Mouse (Mus musculus): ENCODE results near the gene Smim6. TPM values are rescaled to one million over a fixed set of nuclear protein-coding genes. Genes with fewer than 3 reads are reported as not detected.

Smim6 gene
- 0.46 TPM in 1 of 2 replicates, not detected in the other for polyA plus RNA-seq (2014; fragmentation: Nextera tagmentation; extraction: Ambion mirVana)

DNA sequence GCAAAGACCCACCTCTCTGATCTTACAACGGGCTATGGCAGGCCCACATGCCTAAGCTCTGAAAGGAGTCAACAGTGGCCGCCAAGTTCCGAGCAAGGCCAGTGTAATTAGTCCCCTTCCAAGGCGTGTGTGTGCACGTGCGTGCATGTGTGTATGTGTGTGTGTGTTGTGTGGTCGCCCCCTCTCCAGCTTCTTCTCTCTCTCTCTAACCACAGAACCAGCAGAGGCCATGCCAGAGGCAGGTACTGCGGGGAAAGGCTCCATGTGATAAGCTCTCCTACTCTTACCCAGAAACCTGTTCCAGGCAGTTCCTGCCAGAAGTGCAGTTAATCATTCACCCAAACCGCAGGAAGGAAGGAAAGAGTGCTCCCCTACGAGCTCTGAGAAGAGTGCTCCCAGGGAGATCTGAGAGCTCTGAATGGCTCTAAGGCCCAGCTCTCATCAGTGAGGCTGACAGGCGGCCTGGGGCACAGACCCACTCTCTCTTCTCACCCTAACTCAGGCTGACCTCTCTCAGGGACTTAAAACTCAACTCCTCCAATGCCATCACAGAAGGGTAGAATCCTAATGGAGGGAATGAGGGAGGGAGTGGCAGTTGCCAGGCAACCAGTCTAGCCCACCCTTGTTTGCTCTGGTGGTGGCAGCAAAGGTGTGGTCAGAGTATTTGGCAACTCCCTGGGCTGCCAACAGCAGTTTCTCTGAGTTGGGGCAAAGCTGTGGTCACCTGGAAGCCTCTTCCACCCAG lies at the start of gene Smim6:
Smim6 (plus strand) TSS at position 386 of the 745 bp plus-strand sequence.
- peak; percentile 1 for DNase-seq (ENCODE audit: low spot score, missing footprints)
- H3K4me1 ChIP-seq (ENCODE audit: control insufficient read depth, insufficient read depth, low read length), result no peaks in the 10 kb centered on the region
- ATAC-seq (ENCODE audit: low FRiP score), result no peak
- H3K27ac ChIP-seq (ENCODE audit: low read depth, low read length), result no peak within 1 kb of the TSS
- H3K36me3 ChIP-seq (ENCODE audit: control insufficient read depth, insufficient read depth, low read length), result no peaks in the 10 kb centered on the region
- H3K4me2 ChIP-seq, result no peak within 1 kb of the TSS
- H3K9ac ChIP-seq (ENCODE audit: low read length), result no peak within 1 kb of the TSS
- H3K27me3 ChIP-seq (ENCODE audit: control insufficient read depth, insufficient read depth, low read length), result no peaks in the 10 kb centered on the region
- H3K9me3 ChIP-seq (ENCODE audit: control insufficient read depth, low read length), result no peaks in the 10 kb centered on the region
- no peak within 1 kb of the TSS for H3K4me3 ChIP-seq (ENCODE audit: low read depth, low read length)
- WGBS, result 91% methylated on average over 11 of the region's 11 CpGs

DNA sequence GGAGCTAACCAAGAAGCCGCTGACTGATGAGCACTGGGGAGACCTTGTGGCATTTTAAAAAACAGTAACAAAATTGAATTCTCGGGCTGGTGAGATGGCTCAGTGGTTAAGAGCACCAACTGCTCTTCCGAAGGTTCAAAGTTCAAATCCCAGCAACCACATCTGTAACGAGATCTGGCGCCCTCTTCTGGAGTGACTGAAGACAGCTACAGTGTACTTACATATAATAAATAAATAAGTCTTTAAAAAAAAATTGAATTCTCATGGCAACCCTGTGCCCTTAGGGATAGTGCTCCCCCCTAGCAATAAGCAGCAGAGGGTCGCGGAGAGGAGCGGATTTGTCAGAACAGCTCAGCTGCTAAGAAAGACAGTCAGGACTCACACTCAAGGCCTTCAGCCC lies 47.9 kb upstream of the Smim6 start:
- H3K9me3 ChIP-seq (ENCODE audit: control insufficient read depth, low read length), result no peaks in the 10 kb centered on the region
- WGBS, result 87% methylated on average over 8 of the region's 8 CpGs
- H3K27ac ChIP-seq (ENCODE audit: low read depth, low read length), result no peak overlapping the region
- ATAC-seq (ENCODE audit: low FRiP score) (no peak), DNase-seq (ENCODE audit: low spot score, missing footprints) (no peak)
- H3K36me3 ChIP-seq (ENCODE audit: control insufficient read depth, insufficient read depth, low read length), result no peaks in the 10 kb centered on the region
- no peak overlapping the region for H3K9ac ChIP-seq (ENCODE audit: low read length)
- H3K4me1 ChIP-seq (ENCODE audit: control insufficient read depth, insufficient read depth, low read length), result 0 out of 2 replicates have a peak, but pooled peaks cover 4% of the 10 kb centered on the region
- peaks cover 21% of the 10 kb centered on the region for H3K27me3 ChIP-seq (ENCODE audit: control insufficient read depth, insufficient read depth, low read length)
- no peak overlapping the region for H3K4me2 ChIP-seq
- H3K4me3 ChIP-seq (ENCODE audit: low read depth, low read length), result no peak overlapping the region

DNA sequence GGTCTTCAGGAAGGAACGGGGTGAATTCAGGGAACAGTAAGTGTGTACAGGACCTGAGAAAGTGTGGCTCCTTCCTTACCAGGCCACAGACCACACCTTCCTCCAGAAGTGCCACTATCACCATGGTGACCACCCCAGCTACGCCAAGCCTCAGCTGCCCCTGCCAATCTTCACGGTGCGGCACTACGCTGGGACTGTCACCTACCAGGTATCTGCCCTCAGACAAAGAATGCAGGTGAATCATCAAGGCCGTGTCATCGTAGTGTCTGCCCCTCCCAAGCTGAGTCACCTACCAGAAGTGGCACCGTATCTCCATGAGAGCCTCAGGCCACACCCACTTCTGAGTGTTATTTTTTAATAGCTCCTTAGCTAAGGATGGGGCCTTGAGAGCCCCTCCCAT lies 42.4 kb upstream of the Smim6 start:
- ATAC-seq (ENCODE audit: low FRiP score), result no peak
- Histone ChIP-seq H3K9ac (ENCODE audit: low read length) (no peak overlapping the region), H3K27ac (ENCODE audit: low read depth, low read length) (no peak overlapping the region), H3K9me3 (ENCODE audit: control insufficient read depth, low read length) (no peaks in the 10 kb centered on the region), H3K4me2 (no peak overlapping the region), H3K4me1 (ENCODE audit: control insufficient read depth, insufficient read depth, low read length) (no peaks in the 10 kb centered on the region), H3K4me3 (ENCODE audit: low read depth, low read length) (no peak overlapping the region), H3K36me3 (ENCODE audit: control insufficient read depth, insufficient read depth, low read length) (no peaks in the 10 kb centered on the region), H3K27me3 (ENCODE audit: control insufficient read depth, insufficient read depth, low read length) (no peaks in the 10 kb centered on the region)
- DNase-seq (ENCODE audit: low spot score, missing footprints), result no peak
- WGBS, result 87% methylated on average over 8 of the region's 8 CpGs

DNA sequence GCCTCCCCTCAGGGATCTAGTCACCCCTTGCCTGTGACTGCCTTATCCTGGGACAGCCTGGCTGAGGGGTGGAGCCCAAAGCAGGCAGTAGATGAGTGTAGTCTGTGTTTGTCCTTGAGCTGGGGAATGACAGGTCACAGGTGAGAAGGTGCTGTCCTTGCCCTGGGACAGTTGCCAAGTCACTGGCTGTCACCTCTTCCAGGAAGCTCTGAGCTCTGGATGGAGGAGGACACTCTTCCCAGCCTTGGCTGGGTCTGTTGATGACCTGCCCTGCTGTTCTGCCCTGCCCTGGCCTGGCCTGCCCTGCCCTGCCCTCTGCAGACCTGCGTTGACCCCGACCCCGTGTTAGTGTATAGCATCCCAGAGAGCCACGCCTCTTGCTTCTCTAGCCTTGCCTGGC lies 39.4 kb upstream of the Smim6 start:
- H3K36me3 ChIP-seq (ENCODE audit: control insufficient read depth, insufficient read depth, low read length), result no peaks in the 10 kb centered on the region
- no peaks in the 10 kb centered on the region for H3K4me1 ChIP-seq (ENCODE audit: control insufficient read depth, insufficient read depth, low read length)
- WGBS, result 78% methylated on average over 4 of the region's 4 CpGs
- DNase-seq (ENCODE audit: low spot score, missing footprints) (no peak), ATAC-seq (ENCODE audit: low FRiP score) (no peak)
- no peak overlapping the region for H3K9ac ChIP-seq (ENCODE audit: low read length)
- no peak overlapping the region for H3K4me2 ChIP-seq
- no peaks in the 10 kb centered on the region for H3K27me3 ChIP-seq (ENCODE audit: control insufficient read depth, insufficient read depth, low read length)
- H3K9me3 ChIP-seq (ENCODE audit: control insufficient read depth, low read length), result no peaks in the 10 kb centered on the region
- H3K4me3 ChIP-seq (ENCODE audit: low read depth, low read length), result no peak overlapping the region
- no peak overlapping the region for H3K27ac ChIP-seq (ENCODE audit: low read depth, low read length)

DNA sequence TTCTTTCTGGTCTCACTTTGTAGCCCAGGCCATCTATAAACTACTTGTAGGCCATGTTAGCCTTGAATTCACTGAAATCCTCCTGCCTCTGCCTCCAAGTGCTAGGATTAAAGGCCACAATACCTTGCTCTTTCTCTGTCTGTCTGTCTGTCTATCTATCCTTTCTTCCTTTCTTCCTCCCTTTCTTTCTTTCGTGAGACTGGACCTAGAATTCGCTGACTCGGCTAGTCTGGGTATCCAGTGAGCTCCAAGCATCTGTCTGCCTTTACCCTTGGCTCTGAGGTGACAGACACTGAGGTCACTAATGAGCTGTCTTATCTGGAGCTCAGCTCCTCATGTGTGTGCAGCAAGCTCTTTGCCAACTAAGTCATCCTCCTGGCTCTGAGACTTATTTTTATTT lies 35.9 kb upstream of the Smim6 start:
- no peaks in the 10 kb centered on the region for H3K36me3 ChIP-seq (ENCODE audit: control insufficient read depth, insufficient read depth, low read length)
- WGBS, result 96% methylated on average over 3 of the region's 3 CpGs
- no peak overlapping the region for H3K4me3 ChIP-seq (ENCODE audit: low read depth, low read length)

DNA sequence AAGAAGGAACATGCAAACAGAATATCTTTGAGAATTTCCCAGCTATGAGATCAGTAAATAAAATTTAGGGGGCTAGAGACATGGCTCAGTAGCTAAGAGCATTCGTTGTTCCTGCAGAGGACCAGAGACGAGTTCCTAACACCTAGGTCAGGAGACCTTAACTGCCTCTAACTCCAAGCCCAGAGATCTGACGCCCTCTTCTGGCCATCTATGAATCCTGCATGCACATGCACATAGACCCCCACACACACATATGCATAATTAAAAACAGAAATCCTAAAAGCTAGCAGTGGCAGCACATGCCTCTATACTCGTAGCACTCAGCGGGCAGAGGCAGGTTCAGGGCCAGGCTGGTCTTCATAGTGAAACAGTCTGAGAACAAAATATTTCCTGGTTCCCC lies 35.4 kb upstream of the Smim6 start:
- Histone ChIP-seq H3K9me3 (ENCODE audit: control insufficient read depth, low read length) (no peaks in the 10 kb centered on the region), H3K27ac (ENCODE audit: low read depth, low read length) (no peak overlapping the region), H3K36me3 (ENCODE audit: control insufficient read depth, insufficient read depth, low read length) (no peaks in the 10 kb centered on the region), H3K4me1 (ENCODE audit: control insufficient read depth, insufficient read depth, low read length) (no peaks in the 10 kb centered on the region), H3K9ac (ENCODE audit: low read length) (no peak overlapping the region), H3K4me3 (ENCODE audit: low read depth, low read length) (no peak overlapping the region), H3K4me2 (no peak overlapping the region), H3K27me3 (ENCODE audit: control insufficient read depth, insufficient read depth, low read length) (no peaks in the 10 kb centered on the region)
- no peak for DNase-seq (ENCODE audit: low spot score, missing footprints)
- 77% methylated on average over 5 of the region's 5 CpGs for WGBS
- ATAC-seq (ENCODE audit: low FRiP score), result no peak

More for the DNA sequence above, 35.9 kb upstream of the Smim6 start:
- H3K27me3 ChIP-seq (ENCODE audit: control insufficient read depth, insufficient read depth, low read length), result no peaks in the 10 kb centered on the region
- no peak overlapping the region for H3K27ac ChIP-seq (ENCODE audit: low read depth, low read length)
- no peaks in the 10 kb centered on the region for H3K9me3 ChIP-seq (ENCODE audit: control insufficient read depth, low read length)
- ATAC-seq (ENCODE audit: low FRiP score) (no peak), DNase-seq (ENCODE audit: low spot score, missing footprints) (no peak)
- H3K4me2 ChIP-seq, result no peak overlapping the region
- no peak overlapping the region for H3K9ac ChIP-seq (ENCODE audit: low read length)
- no peaks in the 10 kb centered on the region for H3K4me1 ChIP-seq (ENCODE audit: control insufficient read depth, insufficient read depth, low read length)

DNA sequence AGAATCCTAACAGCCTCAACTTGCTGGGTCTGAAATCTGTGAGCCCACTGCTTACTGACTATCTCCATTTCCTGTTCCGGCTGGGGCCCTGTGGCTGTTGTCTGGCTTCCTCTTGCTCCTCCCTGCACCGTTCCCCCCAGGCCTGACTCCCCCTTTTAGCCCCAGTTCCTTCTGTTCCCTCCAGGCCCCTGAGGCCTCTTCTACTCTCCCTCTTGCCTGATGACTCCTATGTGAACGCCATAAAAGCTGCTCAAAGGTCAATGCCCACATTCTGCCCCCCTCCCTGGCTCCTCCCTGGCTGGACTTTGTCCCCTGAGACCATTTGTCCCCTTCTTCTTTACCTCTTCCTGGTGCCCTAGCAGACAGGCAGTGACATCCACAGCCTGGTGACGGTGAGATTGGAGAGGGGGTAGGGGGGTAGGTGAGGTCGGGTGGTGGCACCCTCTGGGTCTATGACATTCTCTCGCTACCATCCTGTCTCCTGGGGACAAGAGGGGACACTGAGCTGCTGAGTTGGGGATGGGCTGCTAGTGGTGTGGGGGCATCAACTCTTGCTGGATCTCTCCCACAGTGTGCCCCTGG lies 34.6 kb upstream of the Smim6 start:
- H3K9ac ChIP-seq (ENCODE audit: low read length), result no peak overlapping the region
- no peak overlapping the region for H3K27ac ChIP-seq (ENCODE audit: low read depth, low read length)
- H3K36me3 ChIP-seq (ENCODE audit: control insufficient read depth, insufficient read depth, low read length), result no peaks in the 10 kb centered on the region
- no peak for DNase-seq (ENCODE audit: low spot score, missing footprints)
- no peak overlapping the region for H3K4me2 ChIP-seq
- H3K27me3 ChIP-seq (ENCODE audit: control insufficient read depth, insufficient read depth, low read length), result no peaks in the 10 kb centered on the region
- no peak for ATAC-seq (ENCODE audit: low FRiP score)
- H3K4me3 ChIP-seq (ENCODE audit: low read depth, low read length), result no peak overlapping the region
- no peaks in the 10 kb centered on the region for H3K4me1 ChIP-seq (ENCODE audit: control insufficient read depth, insufficient read depth, low read length)
- no peaks in the 10 kb centered on the region for H3K9me3 ChIP-seq (ENCODE audit: control insufficient read depth, low read length)
- WGBS, result 71% methylated on average over 6 of the region's 6 CpGs

DNA sequence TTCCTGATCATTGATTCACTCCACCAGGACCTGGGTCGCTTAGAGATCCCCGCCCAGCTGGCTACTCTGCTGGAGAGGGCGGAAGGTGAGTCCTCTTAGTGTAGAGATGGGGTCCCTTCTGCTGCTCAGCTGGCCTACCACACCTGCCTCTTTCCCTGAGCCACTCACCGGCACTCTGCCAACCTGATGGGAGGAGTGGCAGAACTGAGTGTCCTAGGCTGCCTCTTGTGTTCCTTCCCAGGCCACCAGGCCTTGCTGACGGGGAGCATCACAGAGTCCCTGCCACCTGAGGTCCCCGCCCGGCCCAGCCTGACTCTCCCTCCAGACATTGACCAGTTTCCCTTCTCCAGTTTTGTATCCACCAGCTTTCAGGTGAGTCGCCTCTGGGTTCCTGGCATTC lies 33.7 kb upstream of the Smim6 start:
- no peaks in the 10 kb centered on the region for H3K4me1 ChIP-seq (ENCODE audit: control insufficient read depth, insufficient read depth, low read length)
- ATAC-seq (ENCODE audit: low FRiP score) (no peak), DNase-seq (ENCODE audit: low spot score, missing footprints) (no peak)
- H3K4me2 ChIP-seq, result no peak overlapping the region
- no peaks in the 10 kb centered on the region for H3K27me3 ChIP-seq (ENCODE audit: control insufficient read depth, insufficient read depth, low read length)
- no peaks in the 10 kb centered on the region for H3K36me3 ChIP-seq (ENCODE audit: control insufficient read depth, insufficient read depth, low read length)
- no peak overlapping the region for H3K4me3 ChIP-seq (ENCODE audit: low read depth, low read length)
- H3K9ac ChIP-seq (ENCODE audit: low read length), result no peak overlapping the region
- 85% methylated on average over 8 of the region's 8 CpGs for WGBS
- H3K27ac ChIP-seq (ENCODE audit: low read depth, low read length), result no peak overlapping the region
- H3K9me3 ChIP-seq (ENCODE audit: control insufficient read depth, low read length), result no peaks in the 10 kb centered on the region

DNA sequence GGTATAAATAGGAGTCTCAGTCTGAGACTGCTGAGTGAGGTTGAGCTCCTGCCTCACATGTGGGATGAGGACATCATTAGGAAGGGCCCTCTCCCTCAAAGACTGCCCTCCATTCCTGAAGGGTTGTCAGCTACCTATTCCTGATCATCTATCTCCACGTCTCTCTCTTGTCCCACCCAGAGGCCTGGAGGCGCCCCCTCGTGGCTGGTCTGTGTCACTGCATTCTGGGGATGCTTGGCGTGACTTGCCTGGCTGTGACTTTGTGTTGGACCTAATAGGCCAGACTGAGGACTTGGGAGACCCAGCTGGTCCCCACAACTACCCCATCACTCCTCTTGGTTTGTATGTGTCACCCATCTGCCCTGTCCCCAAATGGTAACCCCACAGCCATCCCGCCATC lies 30.8 kb upstream of the Smim6 start:
- Histone ChIP-seq H3K36me3 (ENCODE audit: control insufficient read depth, insufficient read depth, low read length) (no peaks in the 10 kb centered on the region), H3K9ac (ENCODE audit: low read length) (no peak overlapping the region), H3K4me2 (no peak overlapping the region), H3K4me1 (ENCODE audit: control insufficient read depth, insufficient read depth, low read length) (no peaks in the 10 kb centered on the region), H3K27me3 (ENCODE audit: control insufficient read depth, insufficient read depth, low read length) (no peaks in the 10 kb centered on the region), H3K9me3 (ENCODE audit: control insufficient read depth, low read length) (no peaks in the 10 kb centered on the region), H3K27ac (ENCODE audit: low read depth, low read length) (no peak overlapping the region), H3K4me3 (ENCODE audit: low read depth, low read length) (no peak overlapping the region)
- peak; percentile 87 for DNase-seq (ENCODE audit: low spot score, missing footprints)
- WGBS, result 22% methylated on average over 5 of the region's 5 CpGs
- no peak for ATAC-seq (ENCODE audit: low FRiP score)
